Mouse (Mus musculus) neutrophil, adult 5-6 weeks (primary cell): ENCODE measurements around the gene Ppp2ca. TPM values are rescaled to one million over a fixed set of nuclear protein-coding genes. Genes with fewer than 3 reads are reported as not detected.

Source experiments
- ATAC-seq: fragments of 151-379, 151-347 bp; 2 replicates; pipeline ENCODE4 v1.8.0; 2017; ENCODE audit warnings: mild to moderate bottlenecking, moderate TSS enrichment; ENCODE audit not compliant: insufficient number of reproducible peaks, poor library complexity, low FRiP score, severe bottlenecking; ENCODE audit errors: extremely low read depth
- total RNA-seq: library from RNA; stranded (forward); fragments of 200-1000 nt; gene quantifications from 2 replicates; pipeline ENCODE4 v1.2.3, GENCODE M21; 2017

The Ppp2ca gene
- 114 and 133 TPM in 2 replicates for total RNA-seq

DNA sequence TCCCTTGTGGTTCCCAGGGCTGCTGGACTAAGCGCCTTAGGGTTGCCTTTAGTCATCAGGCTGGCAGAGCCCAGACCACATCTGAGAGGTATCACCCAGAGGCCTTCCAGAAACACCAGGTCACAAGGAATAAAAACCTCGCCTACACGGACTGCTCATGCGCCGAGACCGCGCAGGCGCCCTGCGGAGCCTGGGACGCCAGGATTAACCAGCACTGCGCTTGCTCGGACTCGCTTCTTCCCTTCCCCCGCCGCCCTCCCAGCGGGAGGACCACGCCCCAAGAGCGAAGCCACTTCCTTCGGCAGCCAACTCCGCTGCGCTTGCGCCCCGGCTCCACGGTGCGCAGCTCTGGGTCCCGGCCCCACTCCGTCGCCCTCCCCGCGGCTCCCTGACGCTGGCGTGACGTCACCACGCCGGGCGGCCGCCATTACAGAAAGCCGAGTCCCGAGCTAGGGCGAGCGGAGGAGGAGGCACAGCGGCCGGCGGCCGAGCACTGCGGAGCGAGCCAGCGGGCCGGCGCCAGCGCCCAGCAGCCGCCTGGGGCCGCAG is at the start of gene Ppp2ca:
TSS of gene Ppp2ca (plus strand) at position 284 of the 549 bp plus-strand sequence.
- ATAC-seq, result peak; percentile 97

DNA sequence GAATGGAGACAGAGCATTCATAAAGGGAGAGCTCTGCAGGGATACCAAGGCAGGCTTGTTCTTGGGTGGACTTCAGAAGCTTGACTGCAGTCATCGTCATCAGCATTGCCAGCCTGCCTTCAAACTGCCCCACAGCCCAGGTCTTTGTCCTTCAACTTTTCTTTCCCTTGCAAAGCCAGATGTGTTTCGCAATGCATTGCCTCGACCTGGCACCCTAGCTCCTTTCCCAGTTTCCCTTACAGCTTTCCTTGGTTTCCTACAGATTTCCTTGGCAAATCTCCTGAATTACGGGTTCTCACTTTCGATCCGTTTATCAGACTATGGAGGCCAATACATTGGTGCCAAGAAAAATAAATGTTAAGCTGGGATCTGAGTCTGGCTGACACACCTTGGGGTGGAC is 45.1 kb upstream of the Ppp2ca start:
- no peak for ATAC-seq

DNA sequence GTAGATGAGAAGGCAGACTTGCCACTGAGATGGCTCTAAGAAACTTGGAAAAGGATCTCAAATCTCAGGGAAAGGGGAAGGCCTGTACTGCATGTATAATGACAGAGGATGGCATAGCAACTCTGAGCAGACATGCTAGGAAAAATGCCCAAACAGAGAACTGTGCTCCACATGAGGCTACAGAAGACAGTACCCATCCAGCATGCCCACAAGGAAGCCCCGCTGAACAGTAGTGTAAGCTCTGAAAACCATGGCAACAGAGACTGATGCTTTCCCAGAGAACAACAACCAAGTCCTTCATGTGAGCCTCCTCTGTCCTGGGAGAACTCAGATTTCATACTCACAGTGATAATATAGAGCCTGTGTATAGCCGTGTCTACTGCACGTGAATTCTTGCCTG is 43.8 kb upstream of the Ppp2ca start:
- ATAC-seq, result no peak

DNA sequence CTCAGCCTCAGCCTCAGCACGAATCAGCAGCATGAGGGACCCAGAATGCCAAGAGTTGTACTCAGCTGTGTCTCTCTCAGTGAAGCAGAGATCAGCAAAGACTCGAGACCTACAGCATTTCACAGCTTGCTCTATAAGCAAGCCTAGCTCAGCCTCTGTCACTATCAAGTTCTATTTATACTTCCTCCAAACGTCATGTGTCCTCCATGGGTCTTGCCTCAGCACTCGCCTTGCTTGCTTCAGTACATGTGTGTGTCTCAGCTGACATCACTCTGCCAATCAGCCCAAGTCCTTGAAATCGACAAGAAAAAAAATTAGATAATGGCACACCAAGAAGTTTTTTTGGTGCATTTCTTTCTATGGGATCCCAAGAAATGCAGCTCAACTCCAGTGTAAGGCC is 42.3 kb upstream of the Ppp2ca start:
- ATAC-seq, result no peak

DNA sequence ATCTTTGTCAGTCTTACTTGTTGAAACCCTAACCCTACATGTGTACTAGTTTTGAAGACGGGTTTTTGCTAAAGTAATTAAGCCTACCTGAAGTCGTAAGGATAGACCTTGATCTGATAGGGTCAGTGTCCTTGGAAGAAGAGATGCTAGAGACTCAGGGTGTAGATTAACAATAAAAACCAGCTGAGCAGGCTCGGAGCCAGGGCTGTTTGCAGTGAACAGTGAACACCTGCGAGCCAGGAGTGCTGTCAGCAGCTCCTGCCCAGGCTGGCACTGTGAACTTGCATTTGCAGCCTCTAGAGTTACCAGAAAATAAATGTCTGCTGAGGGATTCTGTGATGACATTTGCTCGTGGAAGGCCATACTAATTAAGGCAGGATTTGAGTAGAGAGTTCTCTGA is 39.5 kb upstream of the Ppp2ca start:
- no peak for ATAC-seq

DNA sequence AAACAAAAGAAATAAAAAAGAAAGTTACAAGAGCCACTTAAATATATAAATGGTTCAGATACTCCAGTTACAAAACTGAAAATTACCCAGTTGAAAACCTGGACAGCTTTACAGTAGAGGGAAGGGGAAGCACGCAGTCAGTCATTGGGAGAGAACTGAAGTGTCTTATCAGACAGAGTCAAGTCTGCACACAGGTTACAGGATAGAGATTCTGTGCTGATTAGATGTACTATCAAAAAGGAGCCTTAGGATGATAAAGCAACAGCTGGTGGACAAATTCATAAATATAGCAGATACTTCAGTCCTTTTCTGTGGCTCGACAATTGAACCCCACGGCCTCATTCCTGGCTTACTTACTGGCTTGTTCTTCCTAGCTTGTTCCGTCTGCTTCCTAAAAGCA is 38.2 kb upstream of the Ppp2ca start:
- ATAC-seq, result no peak

DNA sequence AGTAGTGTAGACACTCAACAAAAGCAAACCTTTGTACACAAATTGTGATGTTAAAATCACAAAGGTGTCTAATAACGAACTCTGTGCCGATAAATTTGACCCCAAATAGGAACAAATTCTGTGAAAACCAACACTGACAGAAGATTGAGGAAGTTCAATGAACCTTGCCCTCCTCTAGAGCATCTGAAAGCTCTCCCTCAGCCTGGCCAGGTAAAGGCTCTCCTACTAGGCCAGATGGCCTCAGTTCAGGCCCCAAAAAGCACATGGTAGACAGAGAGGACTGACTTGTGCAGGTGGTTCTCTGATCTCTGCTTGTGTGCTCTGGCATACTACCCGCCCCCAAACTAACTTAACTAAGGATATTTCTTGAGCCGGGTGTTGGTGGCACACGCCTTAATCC is 36.1 kb upstream of the Ppp2ca start:
- 0 out of 2 replicates have a peak, but pooled peaks have one; percentile 36 for ATAC-seq

DNA sequence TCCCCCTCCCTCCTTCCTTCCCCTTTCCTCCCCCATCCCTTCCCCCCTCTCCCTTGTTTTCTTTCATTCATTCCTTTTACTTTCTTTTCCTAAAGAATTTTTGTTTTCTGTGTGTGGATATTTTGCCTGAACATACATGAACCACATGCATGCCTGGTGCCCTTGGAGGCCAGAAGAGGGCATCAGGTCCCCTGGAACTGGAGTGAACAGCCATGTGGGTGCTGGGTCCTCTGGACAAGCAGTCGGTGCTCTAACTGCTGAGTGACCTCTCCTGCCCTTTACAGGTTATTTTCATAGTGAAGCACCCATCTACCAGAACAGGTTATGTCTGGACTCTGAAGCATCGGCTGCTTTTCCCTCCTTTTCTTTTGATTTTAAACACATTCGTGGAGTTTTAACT is 34.1 kb upstream of the Ppp2ca start:
- no peak for ATAC-seq

DNA sequence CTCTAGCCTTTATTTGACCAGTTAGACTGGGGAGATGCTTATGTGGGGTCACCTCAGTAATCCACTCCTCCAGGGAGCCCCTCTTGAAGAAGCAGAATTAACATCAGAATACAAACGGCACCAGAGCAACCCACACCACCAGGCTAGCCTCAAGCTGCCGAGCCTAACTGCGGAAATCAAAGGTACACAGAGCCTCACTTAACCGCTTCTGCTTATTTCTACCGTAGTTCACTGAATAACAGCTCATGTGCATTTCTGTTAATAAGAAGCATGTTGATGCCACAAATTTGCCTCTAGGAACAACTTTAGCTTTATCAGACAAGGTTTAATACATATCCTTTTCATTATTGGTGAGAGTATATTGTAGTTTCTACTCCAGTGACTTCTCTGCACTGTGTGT is 32.6 kb upstream of the Ppp2ca start:
- peak; percentile 65; the same call in 1 of the 2 replicates for ATAC-seq

DNA sequence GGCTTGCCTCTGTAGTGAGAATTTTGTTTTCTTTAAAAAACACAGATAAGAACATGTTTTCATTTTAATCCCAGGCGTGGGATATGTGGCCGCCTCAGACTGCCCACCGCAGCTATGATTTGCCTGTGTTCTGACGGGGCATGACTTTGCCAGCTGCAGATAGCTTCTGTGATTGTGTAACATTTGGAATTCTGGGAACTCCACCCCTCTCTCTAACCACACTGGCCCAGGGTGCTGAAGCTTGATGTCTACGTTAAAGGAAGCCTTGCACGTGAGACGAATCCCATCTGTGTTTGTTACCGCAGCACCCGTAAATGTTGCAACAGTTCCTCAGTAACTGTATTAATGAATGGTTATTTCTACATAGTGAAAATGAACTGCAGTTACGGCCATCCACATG is 26.7 kb upstream of the Ppp2ca start:
- no peak for ATAC-seq

DNA sequence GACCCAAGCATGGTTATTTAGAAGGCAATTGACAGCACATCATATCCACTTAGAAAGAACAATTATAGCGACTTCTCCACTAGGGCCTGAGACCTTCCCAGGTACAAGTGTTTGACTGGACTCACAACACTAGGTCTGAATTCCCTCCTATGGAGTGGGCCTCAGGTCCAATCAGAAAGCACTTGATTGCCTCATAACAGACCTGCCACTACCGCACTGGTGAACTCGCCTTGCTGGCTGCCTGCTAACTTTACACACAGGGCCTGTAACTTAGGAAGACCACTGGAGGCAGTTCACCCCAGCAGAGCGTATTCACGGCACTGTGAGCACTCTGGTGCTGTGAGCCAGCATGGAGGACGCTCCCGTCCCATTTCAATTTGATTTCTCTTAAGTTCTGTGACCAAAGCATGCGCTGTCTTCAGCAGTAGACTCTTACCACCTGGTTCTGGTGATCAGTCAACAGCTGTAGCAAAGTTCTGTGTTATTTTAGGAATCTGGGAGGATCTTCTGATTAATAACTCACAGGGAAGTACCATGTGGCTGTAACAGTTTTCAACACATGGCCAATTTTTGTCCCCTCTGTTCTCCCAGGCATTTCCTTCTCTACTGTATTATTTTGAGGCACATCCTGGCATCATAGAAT is 24.8 kb upstream of the Ppp2ca start:
- ATAC-seq, result no peak

DNA sequence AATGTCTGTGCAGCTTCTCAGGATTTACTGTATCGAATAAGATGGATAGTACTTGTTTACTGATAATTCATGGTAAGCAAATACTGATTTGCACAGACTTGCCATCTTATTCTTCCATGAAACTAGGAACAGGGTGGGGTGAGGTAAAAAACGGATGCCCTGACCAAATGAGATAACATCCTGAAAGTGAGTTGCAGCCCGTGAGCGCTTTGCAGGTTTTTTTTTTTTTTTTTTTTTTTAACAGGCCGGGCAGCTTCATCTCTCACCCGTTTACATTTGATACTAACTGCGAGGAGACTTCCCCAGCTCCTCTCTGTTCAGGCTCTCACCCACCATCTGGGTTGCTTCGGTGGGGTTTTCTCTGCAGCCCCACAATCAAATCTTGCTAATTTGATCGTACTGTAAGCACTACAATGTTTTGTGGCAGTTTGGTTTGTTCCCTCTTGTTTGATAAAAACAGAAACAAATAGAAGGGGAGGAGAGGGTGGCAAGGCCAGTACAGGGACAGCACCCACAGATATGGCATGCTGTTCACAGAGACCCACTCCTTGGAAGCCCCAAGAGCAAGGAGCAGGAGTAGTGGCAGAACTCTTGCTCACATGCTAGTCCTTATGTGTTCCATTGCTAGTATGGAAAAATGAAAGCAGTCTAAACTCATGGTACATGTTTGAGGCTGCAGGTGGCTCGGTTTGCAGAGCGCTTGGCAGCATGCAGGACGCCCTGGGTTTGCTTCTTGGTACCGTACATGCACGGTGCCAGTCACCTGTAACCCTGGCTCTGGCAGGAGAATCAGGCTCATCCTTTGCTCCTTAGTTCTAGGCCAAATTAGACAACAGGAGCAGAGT is 23.6 kb upstream of the Ppp2ca start:
- ATAC-seq, result no peak

DNA sequence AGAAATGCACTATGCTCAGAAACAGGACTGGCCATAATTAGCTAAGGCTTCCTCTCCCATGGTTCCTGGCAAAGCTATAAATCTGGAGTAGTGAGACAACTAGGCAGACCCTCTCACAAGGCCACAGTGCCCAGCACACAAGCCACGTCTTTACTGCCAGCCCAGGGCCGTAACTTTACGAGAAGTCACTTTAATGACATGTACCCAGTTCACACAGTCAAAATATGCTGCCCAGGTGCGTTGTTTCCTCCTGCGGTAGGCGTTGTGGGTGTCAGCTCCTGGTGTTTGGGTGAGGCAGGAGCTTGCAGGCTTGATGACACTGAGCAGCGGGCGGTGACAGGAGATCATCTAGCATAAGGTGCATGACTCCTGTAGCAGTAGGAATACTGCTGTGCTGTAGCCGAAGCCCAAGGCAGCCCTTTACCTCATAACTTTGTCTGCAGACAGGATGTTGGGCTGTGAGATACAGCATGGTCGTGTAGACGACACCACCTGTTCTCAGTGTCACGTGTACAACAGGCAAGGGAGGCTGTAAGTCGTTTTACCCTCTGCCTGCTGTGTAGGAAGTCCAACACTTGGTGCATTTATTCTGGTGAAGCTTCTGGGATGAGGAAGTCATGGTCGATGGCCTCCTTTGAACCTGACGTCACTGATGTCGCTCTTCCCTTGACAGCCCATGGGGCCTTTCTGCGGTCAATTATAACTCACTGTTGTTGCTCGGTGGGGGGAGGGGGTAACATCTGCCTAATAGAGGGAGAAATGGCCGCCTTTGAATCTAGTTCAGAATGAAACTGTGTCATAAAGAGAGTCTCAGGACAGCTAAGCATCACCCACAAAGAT is 22.5 kb upstream of the Ppp2ca start:
- ATAC-seq, result peak; percentile 75

DNA sequence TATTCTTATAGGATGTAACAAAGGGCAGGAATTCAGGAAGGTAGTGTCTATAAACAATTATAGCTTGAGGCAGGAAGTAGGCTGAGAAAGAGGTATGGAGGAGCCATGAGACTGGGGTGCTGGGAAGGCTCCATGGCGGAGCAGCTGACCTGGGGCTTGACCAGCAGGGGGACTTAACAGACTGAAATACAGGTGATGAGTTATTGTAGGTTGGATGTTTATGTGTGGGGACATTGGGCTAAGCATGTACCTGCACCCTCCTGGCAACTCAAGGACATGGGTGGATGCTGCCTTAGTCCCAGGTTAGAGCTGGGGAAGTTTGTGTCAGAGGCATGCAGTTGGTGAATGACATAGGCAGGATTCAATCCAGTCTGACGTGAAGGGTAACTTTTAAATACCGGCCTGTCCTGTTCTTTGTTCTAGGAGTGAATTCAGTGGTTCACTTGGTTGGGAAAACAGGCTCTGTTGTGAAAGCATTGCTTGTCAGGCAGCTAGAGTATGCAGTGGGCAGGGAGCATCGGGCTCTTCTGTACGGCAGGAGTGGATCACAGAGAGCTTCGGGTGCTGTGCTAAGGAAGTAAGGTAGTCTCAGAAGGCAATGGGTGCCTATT is 21.6 kb upstream of the Ppp2ca start:
- no peak for ATAC-seq

DNA sequence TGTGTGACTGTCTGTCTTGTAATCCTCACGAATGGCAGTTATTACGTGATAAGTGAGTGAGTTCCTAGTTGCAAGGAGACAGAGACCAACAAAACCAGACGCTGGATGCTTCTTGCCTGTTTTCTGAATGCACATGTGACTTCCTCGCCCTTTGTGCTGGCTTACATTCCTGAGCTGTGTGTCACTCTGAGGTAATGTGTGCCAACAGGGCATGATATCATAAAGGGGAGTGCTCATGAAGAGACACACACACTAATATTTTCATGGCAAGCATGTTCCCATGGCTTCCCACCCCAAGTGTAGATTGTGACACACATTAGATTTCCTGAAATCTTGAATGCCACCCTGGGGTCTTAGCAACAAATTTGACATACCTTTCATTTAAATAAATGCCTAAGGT is 20.5 kb upstream of the Ppp2ca start:
- no peak for ATAC-seq

DNA sequence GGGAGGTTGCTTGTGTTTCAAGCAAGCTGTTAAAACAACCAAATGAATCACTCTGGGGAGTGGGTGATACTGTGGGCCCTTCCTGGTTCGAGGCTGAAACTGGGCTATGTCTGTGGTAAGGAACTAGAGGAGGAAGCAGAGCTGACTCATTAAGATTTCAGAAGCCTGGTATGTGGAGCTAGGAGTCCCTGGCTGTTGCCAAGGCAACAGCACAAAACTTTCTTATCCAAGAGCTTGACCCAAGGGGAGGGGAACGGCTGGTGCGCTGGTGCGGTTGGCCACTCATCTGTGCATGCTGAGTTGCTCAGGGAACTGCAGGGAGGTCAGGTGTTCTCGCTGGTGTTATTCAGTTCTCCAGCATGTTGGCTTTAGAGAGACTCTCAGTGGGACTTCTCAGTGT is 18.5 kb upstream of the Ppp2ca start:
- ATAC-seq, result peak; percentile 74

DNA sequence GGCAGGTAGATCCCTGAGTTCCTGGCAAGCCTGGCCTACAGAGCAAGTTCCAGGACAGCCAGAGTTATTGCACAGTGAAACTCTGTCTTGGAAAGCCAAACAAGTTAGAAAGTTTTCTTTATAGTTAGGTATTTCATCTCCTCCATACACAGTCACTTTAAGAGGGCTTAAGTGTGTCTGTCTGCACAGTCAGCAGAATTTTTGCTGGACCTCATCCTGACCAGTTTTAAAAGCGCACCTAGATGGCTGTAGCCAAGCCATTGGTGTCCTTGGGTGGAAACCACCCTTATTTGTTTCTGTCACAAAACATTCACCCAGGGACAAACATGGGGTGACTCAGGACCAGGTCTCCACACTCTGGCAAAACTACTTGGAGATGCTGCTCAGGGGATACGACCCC is 17.8 kb upstream of the Ppp2ca start:
- ATAC-seq, result no peak

DNA sequence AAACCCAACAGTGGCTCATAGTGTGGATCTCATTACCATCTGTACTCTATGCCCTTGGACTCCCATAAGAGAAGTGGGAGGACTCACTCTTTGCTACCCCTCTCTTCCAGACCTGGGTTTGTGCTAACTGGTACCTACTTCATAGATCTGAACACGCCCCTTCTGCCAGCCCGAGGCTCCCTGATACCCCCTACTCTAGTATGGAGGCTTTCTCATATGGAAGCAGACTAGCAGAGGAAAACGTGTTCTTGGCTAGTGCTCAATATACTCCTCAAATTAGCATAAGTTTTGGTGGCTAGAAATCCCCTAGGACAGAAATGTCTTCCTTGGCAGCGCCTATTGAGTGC is 12.7 kb upstream of the Ppp2ca start:
- no peak for ATAC-seq

DNA sequence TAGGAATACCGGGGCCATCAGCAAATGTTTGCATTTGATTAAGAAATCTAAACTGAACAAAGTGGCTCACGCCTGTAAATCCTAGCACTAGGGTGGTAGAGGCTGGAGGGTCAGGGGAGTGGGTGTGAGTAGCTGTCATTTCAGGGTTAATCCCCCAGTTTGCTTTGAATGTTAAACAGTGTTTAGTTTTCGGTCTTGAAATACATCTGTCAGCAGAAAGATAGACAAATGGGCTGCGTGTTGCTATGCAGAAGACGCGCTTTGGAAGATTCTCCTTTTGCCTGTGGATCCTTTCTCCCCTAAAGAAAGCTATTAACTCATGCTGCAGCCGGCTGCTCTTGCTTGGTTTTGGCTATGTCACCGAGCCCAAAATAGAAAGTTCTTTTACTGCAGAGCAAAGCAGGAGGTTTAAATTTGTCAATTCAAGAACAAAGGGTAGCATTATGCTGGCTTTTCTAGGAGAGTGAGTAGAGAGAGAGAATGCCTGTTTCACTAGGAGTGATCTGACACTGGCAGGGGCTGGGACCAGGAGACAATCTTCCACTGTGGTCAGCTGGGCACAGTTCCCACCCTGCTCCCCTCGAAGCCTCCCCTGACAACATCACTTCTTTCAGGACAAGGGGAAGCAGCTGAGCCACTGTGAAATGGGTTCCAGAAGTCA is 12.1 kb upstream of the Ppp2ca start:
- ATAC-seq, result no peak
